In genomic region chrX:8251789-8252333, GRCm38 (mm10) we compare ENCODE assay signal across 8 mouse cellular contexts. TPM values are rescaled to one million over a fixed set of nuclear protein-coding genes. Genes with fewer than 3 reads are reported as not detected.
DNase-seq lines count a peak whose midpoint lies in the region; ATAC-seq and TF ChIP-seq lines count a peak whose summit lies in the region.

No protein-coding gene starts in this region.

- H3K4me3 ChIP-seq in lung, embryonic 15.5 days: peak overlapping the region; percentile 59
- peak overlapping the region; percentile 49 for H3K4me3 ChIP-seq in limb, embryonic 14.5 days (replicated peaks; ENCODE audit: low read length)

- H3K36me3 ChIP-seq in lung, embryonic 15.5 days: no peaks in the 10 kb centered on the region
- H3K36me3 ChIP-seq in limb, embryonic 14.5 days (ENCODE audit: control insufficient read depth, insufficient read depth, low read length): no peaks in the 10 kb centered on the region

- ATAC-seq in lung, embryonic 15.5 days (ENCODE audit: borderline replicate concordance, extremely low read depth, low FRiP score, low TSS enrichment): peak; percentile 4; the same call in 1 of the 2 replicates
- peak; percentile 52 for ATAC-seq in erythroblast, adult 5-6 weeks (replicated peaks; ENCODE audit: low FRiP score, poor library complexity, severe bottlenecking)
- peak; percentile 27; the same call in 1 of the 2 replicates for ATAC-seq in limb, embryonic 14.5 days (ENCODE audit: low FRiP score, low read depth)

- no peaks in the 10 kb centered on the region for H3K9me3 ChIP-seq in lung, embryonic 15.5 days
- H3K9me3 ChIP-seq in limb, embryonic 14.5 days (ENCODE audit: control insufficient read depth, low read length): no peaks in the 10 kb centered on the region

- 19% methylated on average over 18 of the region's 18 CpGs for WGBS in lung, embryonic 15.5 days
- 19% methylated on average over 18 of the region's 18 CpGs for WGBS in limb, embryonic 14.5 days

- no peak overlapping the region for H3K27ac ChIP-seq in lung, embryonic 15.5 days
- no peak overlapping the region for H3K27ac ChIP-seq in limb, embryonic 14.5 days (replicated peaks; ENCODE audit: low read depth, low read length)

- H3K9ac ChIP-seq in lung, embryonic 15.5 days: peak overlapping the region; percentile 62
- H3K9ac ChIP-seq in limb, embryonic 14.5 days (ENCODE audit: low read depth, low read length, severe bottlenecking): peak overlapping the region; percentile 62

- peaks cover 7% of the 10 kb centered on the region; the same call in 1 of the 2 replicates for H3K4me1 ChIP-seq in lung, embryonic 15.5 days
- no peaks in the 10 kb centered on the region for H3K4me1 ChIP-seq in limb, embryonic 14.5 days (ENCODE audit: control insufficient read depth, insufficient read depth, low read length)

- H3K27me3 ChIP-seq in lung, embryonic 15.5 days: no peaks in the 10 kb centered on the region
- no peaks in the 10 kb centered on the region for H3K27me3 ChIP-seq in limb, embryonic 14.5 days (ENCODE audit: control insufficient read depth, insufficient read depth, low read length)

- no peak for DNase-seq in lung, postnatal 4 days
- DNase-seq in limb, embryonic 14.5 days (ENCODE audit: low spot score): no peak
- DNase-seq in skeletal muscle tissue, adult 2 months (ENCODE audit: low read depth, low spot score): peak; percentile 1
- no peak for DNase-seq in right cerebral cortex, postnatal 36 days (ENCODE audit: low spot score in 2 of 2)
- no peak for DNase-seq in frontal cortex, postnatal 36 days (ENCODE audit: low spot score in 2 of 2)
- no peak for DNase-seq in cerebellum, adult 9-11 months

- H3K4me2 ChIP-seq in lung, embryonic 15.5 days: peak overlapping the region; percentile 55
- peak overlapping the region; percentile 56 for H3K4me2 ChIP-seq in limb, embryonic 14.5 days (replicated peaks; ENCODE audit: low read depth, low read length, severe bottlenecking)

- no peak for TF ChIP-seq POLR2A in limb, embryonic 14.5 days (IDR thresholded peaks at IDR 0.05; ENCODE audit: borderline replicate concordance, extremely low read depth, insufficient read depth, insufficient read length)

RNA-seq across cellular contexts. Expression of gene Ftsj1, which starts 0.3 kb away (rescaled TPM):
- 52.8 and 53.0 TPM in 2 replicates for polyA plus RNA-seq in lung, embryonic 15.5 days (2015; fragmentation: Nextera tagmentation; extraction: Ambion mirVana)
- 3.3 and 7.1 TPM in 2 replicates for total RNA-seq in erythroblast, adult 5-6 weeks (2015; ENCODE audit: low replicate concordance)
- total RNA-seq in erythroblast, adult 5-6 weeks (2017; ENCODE audit: low replicate concordance): 12.3 and 14.4 TPM in 2 replicates
- polyA plus RNA-seq in limb, embryonic 14.5 days (2012; rRNA removed): 40.3 and 50.3 TPM in 2 replicates
- polyA plus RNA-seq in limb, embryonic 14.5 days (2014; fragmentation: Nextera tagmentation; extraction: Ambion mirVana): 44.7 and 46.7 TPM in 2 replicates

RNA-seq across cellular contexts. Expression of gene Slc38a5, which starts 19.1 kb away (rescaled TPM):
- 90.1 and 98.9 TPM in 2 replicates for polyA plus RNA-seq in lung, embryonic 15.5 days (2015; fragmentation: Nextera tagmentation; extraction: Ambion mirVana)
- 72.6 and 83.8 TPM in 2 replicates for total RNA-seq in erythroblast, adult 5-6 weeks (2015; ENCODE audit: low replicate concordance)
- total RNA-seq in erythroblast, adult 5-6 weeks (2017; ENCODE audit: low replicate concordance): 74.3 and 75.3 TPM in 2 replicates
- 0.80 and 1.3 TPM in 2 replicates for polyA plus RNA-seq in limb, embryonic 14.5 days (2012; rRNA removed)
- 0.51 and 0.67 TPM in 2 replicates for polyA plus RNA-seq in limb, embryonic 14.5 days (2014; fragmentation: Nextera tagmentation; extraction: Ambion mirVana)

RNA-seq across cellular contexts. Expression of gene Porcn, which starts 45.5 kb away (rescaled TPM):
- 10.2 and 11.6 TPM in 2 replicates for polyA plus RNA-seq in lung, embryonic 15.5 days (2015; fragmentation: Nextera tagmentation; extraction: Ambion mirVana)
- 0.42 TPM in 1 of 2 replicates, not detected in the other for total RNA-seq in erythroblast, adult 5-6 weeks (2015; ENCODE audit: low replicate concordance)
- total RNA-seq in erythroblast, adult 5-6 weeks (2017; ENCODE audit: low replicate concordance): not detected in 2 replicates
- polyA plus RNA-seq in limb, embryonic 14.5 days (2012; rRNA removed): 27.0 and 40.4 TPM in 2 replicates
- 11.6 and 12.7 TPM in 2 replicates for polyA plus RNA-seq in limb, embryonic 14.5 days (2014; fragmentation: Nextera tagmentation; extraction: Ambion mirVana)

RNA-seq across cellular contexts. Expression of gene Ebp, which starts 58.5 kb away (rescaled TPM):
- 33.8 and 41.1 TPM in 2 replicates for polyA plus RNA-seq in lung, embryonic 15.5 days (2015; fragmentation: Nextera tagmentation; extraction: Ambion mirVana)
- total RNA-seq in erythroblast, adult 5-6 weeks (2015; ENCODE audit: low replicate concordance): 6.1 and 22.2 TPM in 2 replicates
- 4.0 and 13.0 TPM in 2 replicates for total RNA-seq in erythroblast, adult 5-6 weeks (2017; ENCODE audit: low replicate concordance)
- 27.7 and 28.3 TPM in 2 replicates for polyA plus RNA-seq in limb, embryonic 14.5 days (2012; rRNA removed)
- 32.8 and 33.4 TPM in 2 replicates for polyA plus RNA-seq in limb, embryonic 14.5 days (2014; fragmentation: Nextera tagmentation; extraction: Ambion mirVana)

Comparison
In these comparisons a context has a peak if more than half of its experiments do, and no peak if none do; other contexts are left out.
1. RNA of gene Slc38a5, which starts 19.1 kb away (polyA plus RNA-seq): 90.1 to 98.9 TPM in lung, embryonic 15.5 days; 0.51 to 1.3 TPM in limb, embryonic 14.5 days; every median in the first group is over 10 times any median in the second.
2. Peak in every context shown above with its lines, with median percentiles within 50 percentile points of each other: ATAC-seq.